Mouse (Mus musculus) urinary bladder, postnatal 25 days (tissue): ENCODE measurements around the gene Trim27.

Experiments
- DNase-seq: peaks from one replicate; pipeline ENCODE4 v3.0.0; 2022; ENCODE audit warnings: low spot score

The Trim27 gene

GRCm38 (mm10) chr13:21221656-21222462 is 42.6 kb downstream of the Trim27 start:
- no peak for DNase-seq

GRCm38 (mm10) chr13:21222463-21223022 is 43.3 kb downstream of the Trim27 start:
- peak; percentile 82 for DNase-seq

- no peak for DNase-seq
These were observed 44.0 kb downstream of the Trim27 start for GRCm38 (mm10) chr13:21223242-21223655.

- no peak for DNase-seq
These were observed 45.1 kb downstream of the Trim27 start for GRCm38 (mm10) chr13:21224376-21224775.

- DNase-seq: no peak
These were observed 46.0 kb downstream of the Trim27 start for GRCm38 (mm10) chr13:21225206-21225605.

GRCm38 (mm10) chr13:21226031-21226430 is 46.8 kb downstream of the Trim27 start:
- no peak for DNase-seq

- peak; percentile 66 for DNase-seq
These were observed 54.8 kb downstream of the Trim27 start for GRCm38 (mm10) chr13:21233732-21234705.

GRCm38 (mm10) chr13:21236714-21237113 is 57.5 kb downstream of the Trim27 start:
- DNase-seq: no peak

GRCm38 (mm10) chr13:21237161-21237560 is 57.9 kb downstream of the Trim27 start:
- DNase-seq: no peak

GRCm38 (mm10) chr13:21240788-21241187 is 61.5 kb downstream of the Trim27 start:
- no peak for DNase-seq

GRCm38 (mm10) chr13:21242408-21243125 is 63.3 kb downstream of the Trim27 start:
- no peak for DNase-seq

- DNase-seq: no peak
These were observed 64.0 kb downstream of the Trim27 start for GRCm38 (mm10) chr13:21243196-21243595.

- no peak for DNase-seq
These were observed 64.8 kb downstream of the Trim27 start for GRCm38 (mm10) chr13:21244089-21244488.
